Mouse (Mus musculus) lung, postnatal 36 days (tissue): Measurements from ENCODE around the gene Necab2.
A peak's percentile ranks its signal among the peaks of the same experiment; 100 is the strongest.

Experiments
- DNase-seq: peaks from one replicate; pipeline ENCODE4 v3.0.0; 2022; ENCODE audit warnings: mixed read lengths

Necab2 gene

DNA sequence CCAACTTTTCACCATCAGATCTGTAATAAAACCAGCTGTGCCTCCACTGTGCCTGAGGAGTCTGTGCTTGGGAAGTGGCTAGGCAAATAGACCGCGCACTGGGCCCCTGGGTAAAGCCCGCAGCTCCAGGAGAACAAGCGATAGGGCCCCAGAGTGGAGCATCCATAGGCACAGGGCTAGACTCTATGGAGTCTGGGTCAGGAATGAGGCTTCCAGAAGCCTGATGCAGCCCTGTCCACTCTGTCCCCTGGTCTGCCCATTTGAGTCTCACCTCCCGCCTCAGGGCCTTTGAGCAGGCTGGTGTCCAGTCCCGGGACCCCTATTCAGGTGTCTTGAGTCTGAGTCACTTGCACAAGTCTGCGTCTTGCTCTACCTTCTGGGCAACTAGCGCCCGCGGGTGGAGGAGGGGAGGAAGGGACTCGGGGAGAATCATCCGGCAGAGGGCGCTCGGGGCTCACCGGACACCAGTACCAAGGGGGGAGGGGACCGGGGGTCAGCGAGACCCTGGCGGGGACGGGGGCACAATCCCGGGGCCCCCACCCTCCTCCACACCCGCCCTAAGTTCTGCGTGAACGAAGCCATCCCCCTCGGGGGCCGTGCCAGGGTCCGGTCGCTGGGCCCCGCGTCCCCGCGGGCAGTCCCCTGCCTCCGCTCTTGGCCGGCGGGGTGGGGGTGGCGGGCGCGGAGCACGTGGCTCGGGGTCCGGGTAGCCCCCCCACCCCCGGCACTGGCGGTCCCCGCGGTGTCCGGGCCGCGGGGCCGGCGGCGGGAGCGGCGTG is at the start of gene Necab2:
Gene Necab2 (plus strand): TSS at position 509 of the 779 bp plus-strand sequence.
- peak; percentile 85 for DNase-seq

GRCm38 (mm10) chr8:119398558-119398957 is 48.0 kb upstream of the Necab2 start:
- no peak for DNase-seq

DNA sequence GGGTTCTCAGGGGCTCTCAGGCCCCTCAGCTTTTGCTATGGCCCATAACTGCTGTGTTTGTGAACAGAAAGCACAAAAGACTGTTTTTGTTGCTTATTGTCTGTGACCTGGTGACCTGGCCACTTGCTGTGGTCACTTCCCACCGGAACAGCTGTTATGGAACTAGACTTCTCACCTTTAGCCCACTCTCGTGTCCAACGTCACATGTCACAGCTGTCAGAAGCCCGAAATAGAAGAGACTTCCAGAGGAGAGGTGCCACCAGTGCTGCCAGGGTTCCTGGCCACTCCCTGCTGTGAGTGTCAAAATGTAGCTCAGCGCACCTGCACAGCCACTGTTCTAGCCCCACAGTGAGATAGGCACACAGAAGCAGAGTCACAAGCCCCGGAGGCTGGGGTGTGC is 47.3 kb upstream of the Necab2 start:
- peak; percentile 23 for DNase-seq

GRCm38 (mm10) chr8:119400122-119400671 is 46.3 kb upstream of the Necab2 start:
- DNase-seq, result no peak

- no peak for DNase-seq
Measured at GRCm38 (mm10) chr8:119400904-119401303, 45.6 kb upstream of the Necab2 start.

GRCm38 (mm10) chr8:119403912-119404311 is 42.6 kb upstream of the Necab2 start:
- no peak for DNase-seq

GRCm38 (mm10) chr8:119404648-119405047 is 41.9 kb upstream of the Necab2 start:
- DNase-seq, result no peak

GRCm38 (mm10) chr8:119408311-119408710 is 38.2 kb upstream of the Necab2 start:
- DNase-seq, result peak; percentile 67

- DNase-seq, result no peak
Measured at GRCm38 (mm10) chr8:119412037-119412734, 34.3 kb upstream of the Necab2 start.

- peak; percentile 86 for DNase-seq
Measured at GRCm38 (mm10) chr8:119412735-119413498, 33.6 kb upstream of the Necab2 start.

DNA sequence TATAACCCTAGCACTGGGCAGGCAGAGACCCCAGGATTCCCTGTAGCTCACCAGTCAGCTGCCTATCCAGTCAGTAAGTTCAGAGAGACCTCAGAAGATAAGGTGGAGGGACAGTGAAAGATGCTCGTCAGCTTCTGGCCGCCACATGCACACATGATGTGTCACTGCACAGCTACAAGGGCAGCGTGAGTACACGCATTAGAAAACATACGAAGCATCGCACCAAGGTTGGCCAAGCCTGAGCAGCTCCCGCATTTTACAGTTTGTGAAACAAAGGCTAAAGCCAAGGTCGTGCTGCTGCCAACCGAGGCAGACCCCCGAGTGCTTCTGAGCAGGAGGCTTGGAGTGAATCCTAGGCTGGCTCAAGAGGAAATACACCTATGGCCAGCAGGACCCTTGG is 32.9 kb upstream of the Necab2 start:
- DNase-seq, result no peak

DNA sequence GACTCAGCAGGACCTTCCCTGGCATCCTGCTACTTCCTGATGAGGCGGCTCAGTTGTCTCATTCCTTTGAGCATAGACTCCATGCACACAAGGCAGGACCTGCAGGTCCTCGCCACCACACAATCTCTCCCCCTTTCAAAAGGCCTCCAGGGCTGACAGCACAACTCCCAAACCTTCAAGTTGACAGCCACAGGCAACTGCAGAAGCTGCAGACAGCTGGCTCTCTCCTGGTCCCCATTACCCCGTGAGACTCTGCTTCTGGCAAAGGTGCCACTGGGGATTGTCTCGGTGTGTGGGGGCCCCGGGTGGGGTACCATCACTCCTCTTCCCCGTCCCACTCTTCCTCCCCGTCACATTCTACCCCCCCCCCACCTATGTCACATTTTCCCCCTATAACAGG is 26.2 kb upstream of the Necab2 start:
- no peak for DNase-seq

DNA sequence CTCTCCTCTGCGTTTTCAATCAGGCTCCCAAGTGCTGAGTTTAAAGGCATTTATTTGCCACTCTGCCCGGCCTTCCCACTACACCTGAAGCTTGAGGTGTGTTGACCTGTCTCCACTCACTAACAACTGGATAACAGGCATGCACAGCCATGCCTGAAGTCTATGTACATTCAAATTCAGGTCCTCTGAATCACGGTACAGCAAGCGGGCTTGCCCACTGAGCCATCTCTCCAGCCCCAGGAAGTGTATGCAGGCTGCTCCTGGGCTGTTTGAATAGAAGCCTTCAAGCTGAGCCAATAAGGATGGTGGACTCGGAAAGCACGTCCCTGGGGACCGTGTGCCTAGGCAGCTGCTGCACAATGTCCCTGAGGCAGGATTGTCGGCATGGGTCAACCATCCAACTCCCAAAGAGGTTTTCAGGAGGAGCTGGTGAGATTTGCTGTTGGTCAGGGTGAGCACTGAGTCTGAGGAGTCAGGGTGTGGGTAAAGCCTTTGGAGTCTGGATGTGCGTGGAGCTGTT is 24.9 kb upstream of the Necab2 start:
- no peak for DNase-seq

GRCm38 (mm10) chr8:119422123-119422711 is 24.3 kb upstream of the Necab2 start:
- peak; percentile 49 for DNase-seq

- DNase-seq, result peak; percentile 78
Measured at GRCm38 (mm10) chr8:119423631-119424141, 22.8 kb upstream of the Necab2 start.

DNA sequence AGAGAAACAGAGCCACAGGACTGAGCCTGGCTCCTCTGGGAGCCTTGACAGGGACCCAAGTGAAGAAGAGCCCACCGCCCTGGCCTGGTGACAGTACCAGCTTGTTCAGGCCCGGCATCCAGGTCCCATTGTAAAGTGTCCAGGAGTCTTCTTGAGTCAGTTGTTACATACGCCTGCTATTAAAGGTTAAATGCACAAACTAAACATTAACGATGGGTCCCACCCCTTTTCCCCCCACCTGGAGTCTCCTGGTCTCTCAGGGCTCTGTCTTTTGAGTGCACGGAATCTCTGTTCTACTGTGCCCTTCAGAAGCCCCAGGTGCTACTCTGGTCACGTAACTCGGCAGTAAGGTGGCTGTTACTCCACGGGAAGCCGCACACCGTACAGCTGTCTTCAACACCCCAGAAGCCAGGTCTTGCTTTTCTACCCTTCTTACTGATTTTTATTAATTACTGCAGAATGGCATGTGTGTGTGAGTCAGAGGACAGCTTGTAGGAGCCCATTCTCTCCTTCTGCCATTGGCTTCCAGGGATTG is 22.3 kb upstream of the Necab2 start:
- no peak for DNase-seq

GRCm38 (mm10) chr8:119424740-119425139 is 21.8 kb upstream of the Necab2 start:
- DNase-seq, result peak; percentile 54

DNA sequence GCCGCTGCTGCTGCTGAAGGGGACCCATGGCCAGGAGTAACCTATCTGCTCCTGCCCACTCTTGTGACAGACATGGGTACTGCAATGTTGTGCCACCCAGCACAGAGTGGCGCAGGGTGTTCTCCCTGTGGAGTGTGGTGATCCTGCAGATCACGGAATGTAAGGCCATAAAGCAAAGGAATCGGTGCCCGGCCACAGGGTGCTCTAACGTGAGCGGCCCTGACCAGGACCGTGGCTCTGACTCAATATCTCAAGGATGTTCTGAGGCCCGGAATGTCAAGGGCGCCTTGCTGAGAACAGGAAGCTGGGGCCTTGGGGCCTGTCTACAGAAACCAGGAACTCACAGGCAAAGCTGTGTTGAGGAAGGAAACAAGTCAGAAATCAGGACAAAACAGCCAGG is 21.0 kb upstream of the Necab2 start:
- DNase-seq, result peak; percentile 83

DNA sequence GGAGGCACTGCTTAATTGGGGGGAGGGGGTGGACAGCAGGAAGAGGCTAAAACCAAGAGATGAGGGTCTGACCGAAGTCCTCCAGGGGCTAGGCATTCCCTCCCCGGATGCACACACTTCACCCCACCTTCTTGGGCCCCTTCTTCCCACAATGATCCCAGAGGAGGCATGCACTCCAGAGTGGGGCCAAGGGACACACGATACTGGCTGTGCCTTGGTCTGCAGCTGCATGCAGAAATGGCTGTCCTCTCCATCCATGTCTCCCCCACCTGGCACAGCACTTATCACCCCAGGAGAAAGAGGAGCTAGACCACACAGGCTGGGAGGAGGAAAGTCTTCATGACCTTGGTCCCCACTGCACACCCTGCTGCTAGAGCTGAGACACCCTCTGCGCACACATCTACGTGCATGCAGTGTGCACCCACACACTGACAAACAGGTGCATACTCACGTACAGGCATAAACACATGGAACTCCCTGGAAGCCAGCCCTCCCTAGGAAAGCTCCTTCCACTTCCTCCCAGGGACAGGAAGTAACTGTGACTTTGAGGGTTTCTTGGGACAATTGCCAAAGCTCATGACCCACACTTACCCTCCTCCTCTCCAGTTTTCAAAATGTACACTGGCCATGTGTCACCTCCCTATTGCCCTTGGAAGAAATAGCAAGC is 20.3 kb upstream of the Necab2 start:
- peak; percentile 82 for DNase-seq

DNA sequence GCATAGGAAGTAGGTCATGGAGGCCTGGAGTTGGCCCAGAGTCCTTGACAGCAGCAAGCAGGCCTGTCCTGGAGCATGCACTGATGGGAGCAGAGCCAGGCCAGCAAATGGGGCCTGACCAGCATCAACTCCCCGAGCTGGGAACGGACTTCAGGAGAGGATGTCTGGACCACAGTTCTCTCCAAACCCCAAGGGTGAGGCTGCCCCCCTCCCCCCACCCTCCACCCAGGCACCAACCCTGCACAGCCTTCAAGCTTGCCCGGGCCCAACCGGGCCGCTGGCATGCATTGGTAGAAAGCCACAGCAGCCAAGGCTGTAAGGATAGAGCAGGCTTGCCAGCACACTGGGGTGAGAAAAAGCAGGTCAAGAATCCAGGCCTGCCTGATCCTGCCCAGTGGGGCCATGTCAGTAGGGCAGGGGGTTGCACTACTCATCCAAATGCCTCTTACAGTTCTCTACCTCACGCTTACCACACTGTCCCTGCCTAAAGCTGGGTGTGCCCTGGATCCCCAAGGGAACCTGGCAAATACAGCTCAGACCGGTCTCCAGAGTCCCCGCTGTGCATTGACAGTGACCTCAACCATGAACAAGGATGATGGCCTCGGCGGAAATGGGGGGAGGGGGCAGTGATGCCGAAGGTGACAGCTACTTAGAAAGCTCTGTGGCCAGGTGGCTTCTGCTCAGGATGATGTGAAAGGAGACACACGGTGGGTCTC is 18.7 kb upstream of the Necab2 start:
- no peak for DNase-seq

DNA sequence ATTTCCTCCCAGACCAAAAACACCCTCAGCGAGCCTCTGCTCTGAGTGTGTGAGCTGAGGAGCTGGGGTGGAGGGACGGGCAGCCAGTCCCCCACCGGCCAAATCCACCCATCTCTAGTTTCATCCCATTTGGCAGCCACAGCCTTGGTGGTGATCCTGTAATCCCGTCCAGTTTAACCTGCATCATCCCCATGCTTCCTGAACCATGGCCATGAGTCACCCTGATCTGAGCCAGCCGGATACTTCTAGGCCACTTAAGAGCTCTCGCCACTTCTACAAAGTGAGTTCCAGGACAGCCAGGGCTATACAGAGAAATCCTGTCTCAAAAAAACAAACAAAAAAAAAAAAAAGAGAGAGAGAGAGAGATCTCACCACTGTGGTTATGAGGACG is 18.2 kb upstream of the Necab2 start:
- peak; percentile 59 for DNase-seq
